Mouse (Mus musculus) heart, embryonic 13.5 days (tissue): ENCODE measurements around the gene Auts2. TPM values are rescaled to one million over a fixed set of nuclear protein-coding genes. Genes with fewer than 3 reads are reported as not detected.

Experiments
- ATAC-seq: fragments of 200-750 bp; cut with Nextera tagmentation; 2 replicates; pipeline ENCODE4 v1.8.0; 2017; ENCODE audit warnings: moderate TSS enrichment; ENCODE audit not compliant: insufficient number of reproducible peaks, low FRiP score, low TSS enrichment; ENCODE audit errors: extremely low read depth
- H3K27ac ChIP-seq: fragments of 300-500 bp; sonication (generic); replicated peaks from 2 replicates; pipeline ENCODE4 v1.5.1; 2015; ENCODE audit warnings: moderate library complexity, mild to moderate bottlenecking, inconsistent platforms
- H3K27me3 ChIP-seq: fragments of 300-500 bp; sonication (generic); replicated peaks from 2 replicates; pipeline ENCODE4 v1.6.1; 2015; ENCODE audit warnings: mild to moderate bottlenecking, inconsistent platforms
- H3K36me3 ChIP-seq: fragments of 300-500 bp; sonication (generic); 2 replicates; pipeline ENCODE4 v1.6.1; 2015; ENCODE audit warnings: mild to moderate bottlenecking, inconsistent platforms
- H3K4me1 ChIP-seq: fragments of 300-500 bp; sonication (generic); 2 replicates; pipeline ENCODE4 v1.6.1; 2015; ENCODE audit warnings: inconsistent platforms
- H3K4me2 ChIP-seq: fragments of 300-500 bp; sonication (generic); 2 replicates; pipeline ENCODE4 v1.6.1; 2015; ENCODE audit warnings: inconsistent platforms, mild to moderate bottlenecking, moderate library complexity
- H3K4me3 ChIP-seq: fragments of 300-500 bp; sonication (generic); 2 replicates; pipeline ENCODE4 v1.5.1; 2015; ENCODE audit warnings: moderate library complexity, mild to moderate bottlenecking, inconsistent platforms
- H3K9ac ChIP-seq: fragments of 300-500 bp; sonication (generic); 2 replicates; pipeline ENCODE4 v1.6.1; 2015; ENCODE audit warnings: inconsistent platforms, mild to moderate bottlenecking, moderate library complexity
- H3K9me3 ChIP-seq: fragments of 300-500 bp; sonication (generic); 2 replicates; pipeline ENCODE4 v1.6.1; 2016; ENCODE audit warnings: inconsistent platforms
- WGBS: fragments of 180-500 bp; shearing (Covaris S2); methylation state at CpG from one replicate; pipeline ENCODE4 v1.1.7; 2015; ENCODE audit warnings: mixed read lengths; 5-methylcytosine and 5-hydroxymethylcytosine counted together
- polyA plus RNA-seq: library from polyadenylated mRNA; unstranded; fragments of >200 nt; fragmentation: Nextera tagmentation; extraction: Ambion mirVana; gene quantifications from 2 replicates; pipeline ENCODE4 v1.2.1, GENCODE M21; 2015

The Auts2 gene
- polyA plus RNA-seq, 1 experiment from 2014 or later, result 13.8 TPM

DNA sequence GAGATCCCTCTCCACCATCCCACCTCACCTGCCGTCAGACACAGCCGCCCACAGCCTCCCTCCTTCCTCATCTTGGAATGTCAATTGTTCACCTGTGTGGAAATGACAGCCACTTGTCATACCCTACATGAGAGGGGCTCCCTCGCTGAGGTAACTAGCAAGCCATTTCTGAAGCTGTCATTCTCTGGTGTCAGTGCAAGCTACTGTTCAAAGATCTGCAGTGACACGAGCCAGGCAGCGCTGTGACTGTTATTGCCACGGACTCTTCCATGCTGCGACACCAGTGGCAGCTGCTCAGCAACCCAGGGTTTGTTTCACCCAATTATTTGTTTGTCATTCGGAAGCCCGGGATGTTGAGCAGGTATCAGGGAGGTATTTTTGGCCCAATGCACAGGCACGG, 1030.5 kb downstream of the Auts2 start:
- Histone ChIP-seq H3K9me3 (peaks cover 2% of the 10 kb centered on the region; the same call in 1 of the 2 replicates), H3K4me1 (peaks cover 38% of the 10 kb centered on the region), H3K27me3 (peaks cover 10% of the 10 kb centered on the region; the same call in 1 of the 2 replicates), H3K4me2 (no peak overlapping the region), H3K36me3 (peaks cover under 1% of the 10 kb centered on the region), H3K4me3 (no peak overlapping the region), H3K9ac (no peak overlapping the region), H3K27ac (no peak overlapping the region)
- WGBS, result 84% methylated on average over 10 of the region's 10 CpGs
- ATAC-seq, result no peak

DNA sequence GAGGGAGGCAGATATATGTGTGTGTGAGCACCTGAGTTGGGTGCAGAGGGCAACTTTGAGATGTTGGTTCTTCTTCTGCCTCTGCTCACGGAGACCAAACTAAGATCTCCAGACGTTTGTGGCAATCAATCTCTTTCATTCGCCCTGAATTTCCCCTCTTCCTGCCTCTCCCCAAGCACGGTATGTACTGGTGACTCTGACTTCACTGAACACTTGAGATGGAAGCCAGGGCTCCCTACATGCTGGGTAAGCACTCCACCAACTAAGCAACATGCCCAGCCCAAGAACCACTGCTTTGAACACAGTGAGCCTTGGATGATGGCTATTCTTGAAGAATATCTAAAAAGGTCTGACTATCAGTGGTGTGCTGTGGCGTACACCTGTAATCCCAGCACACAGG, 1032.5 kb downstream of the Auts2 start:
- Histone ChIP-seq H3K27ac (no peak overlapping the region), H3K4me3 (no peak overlapping the region), H3K36me3 (peaks cover 3% of the 10 kb centered on the region), H3K4me2 (no peak overlapping the region), H3K9me3 (peaks cover 2% of the 10 kb centered on the region; the same call in 1 of the 2 replicates), H3K4me1 (peaks cover 19% of the 10 kb centered on the region), H3K9ac (no peak overlapping the region), H3K27me3 (peaks cover 10% of the 10 kb centered on the region; the same call in 1 of the 2 replicates)
- WGBS, result 61% methylated on average over 5 of the region's 5 CpGs
- no peak for ATAC-seq

DNA sequence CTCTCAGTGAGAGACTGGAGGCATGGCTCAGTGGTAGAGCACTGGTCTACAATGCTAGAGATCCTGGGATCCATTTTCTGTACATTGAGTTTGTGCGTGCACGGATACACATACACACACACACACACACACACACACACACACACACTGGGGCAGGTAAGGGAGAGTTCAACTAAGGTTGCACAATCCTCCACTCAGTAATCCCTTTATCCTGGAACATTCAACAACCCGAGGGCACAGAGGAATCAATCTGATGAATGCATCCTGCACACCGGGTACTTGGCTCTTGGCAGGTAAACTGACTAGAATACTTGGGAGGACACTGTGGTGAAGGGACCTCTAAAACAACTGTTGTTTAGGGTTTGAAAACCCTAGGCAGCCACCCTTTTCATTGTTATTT, 1033.8 kb downstream of the Auts2 start:
- H3K4me3 ChIP-seq, result no peak overlapping the region
- H3K27ac ChIP-seq, result no peak overlapping the region
- H3K4me1 ChIP-seq, result peaks cover 12% of the 10 kb centered on the region
- no peak overlapping the region for H3K9ac ChIP-seq
- 87% methylated on average over 4 of the region's 4 CpGs for WGBS
- peaks cover 2% of the 10 kb centered on the region; the same call in 1 of the 2 replicates for H3K9me3 ChIP-seq
- no peak overlapping the region for H3K4me2 ChIP-seq
- peaks cover 10% of the 10 kb centered on the region; the same call in 1 of the 2 replicates for H3K27me3 ChIP-seq
- H3K36me3 ChIP-seq, result peaks cover 3% of the 10 kb centered on the region
- ATAC-seq, result no peak

GRCm38 (mm10) chr5:131498865-131499264, 1044.3 kb downstream of the Auts2 start:
- Histone ChIP-seq H3K36me3 (no peaks in the 10 kb centered on the region), H3K27ac (no peak overlapping the region), H3K4me3 (no peak overlapping the region), H3K9ac (no peak overlapping the region), H3K4me2 (no peak overlapping the region), H3K4me1 (no peaks in the 10 kb centered on the region), H3K9me3 (no peaks in the 10 kb centered on the region), H3K27me3 (no peaks in the 10 kb centered on the region)
- 84% methylated on average over 4 of the region's 4 CpGs for WGBS
- no peak for ATAC-seq

DNA sequence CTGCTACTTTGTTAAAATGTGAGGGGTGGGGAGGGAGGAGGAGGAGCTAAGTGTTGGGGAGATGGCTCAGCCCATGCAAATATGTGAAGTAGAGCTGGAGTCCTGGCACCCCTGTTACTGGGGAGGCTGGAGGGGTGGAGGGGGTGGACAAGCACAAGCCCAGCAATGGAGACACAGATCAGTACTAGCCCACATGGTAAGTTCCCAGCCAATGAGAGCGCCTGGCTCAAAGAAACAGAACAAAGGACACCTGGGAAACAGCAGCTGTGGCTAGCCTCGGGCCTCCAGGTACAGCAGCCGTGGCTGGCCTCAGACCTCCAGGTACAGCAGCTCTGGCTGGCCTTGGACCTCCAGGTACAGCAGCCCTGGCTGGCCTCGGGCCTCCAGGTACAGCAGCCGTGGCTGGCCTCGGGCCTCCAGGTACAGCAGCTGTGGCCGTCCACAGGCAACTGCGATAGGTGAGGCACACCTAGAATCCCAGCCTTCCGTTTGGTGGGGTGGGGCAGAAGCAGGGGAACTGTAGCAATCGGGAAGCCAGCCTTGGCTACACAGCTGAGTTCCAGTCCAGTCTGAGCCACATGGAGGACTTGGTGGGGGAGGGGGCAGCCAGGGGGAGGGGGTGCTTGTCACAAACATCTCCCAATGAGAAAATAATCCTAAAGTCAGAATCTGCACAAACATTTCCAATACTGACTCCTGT, 1046.5 kb downstream of the Auts2 start:
- Histone ChIP-seq H3K4me2 (no peak overlapping the region), H3K36me3 (no peaks in the 10 kb centered on the region), H3K9ac (no peak overlapping the region), H3K9me3 (no peaks in the 10 kb centered on the region; the same call in 1 of the 2 replicates), H3K27me3 (no peaks in the 10 kb centered on the region), H3K4me1 (peaks cover 15% of the 10 kb centered on the region), H3K27ac (no peak overlapping the region), H3K4me3 (no peak overlapping the region)
- WGBS, result 85% methylated on average over 10 of the region's 10 CpGs
- ATAC-seq, result no peak

DNA sequence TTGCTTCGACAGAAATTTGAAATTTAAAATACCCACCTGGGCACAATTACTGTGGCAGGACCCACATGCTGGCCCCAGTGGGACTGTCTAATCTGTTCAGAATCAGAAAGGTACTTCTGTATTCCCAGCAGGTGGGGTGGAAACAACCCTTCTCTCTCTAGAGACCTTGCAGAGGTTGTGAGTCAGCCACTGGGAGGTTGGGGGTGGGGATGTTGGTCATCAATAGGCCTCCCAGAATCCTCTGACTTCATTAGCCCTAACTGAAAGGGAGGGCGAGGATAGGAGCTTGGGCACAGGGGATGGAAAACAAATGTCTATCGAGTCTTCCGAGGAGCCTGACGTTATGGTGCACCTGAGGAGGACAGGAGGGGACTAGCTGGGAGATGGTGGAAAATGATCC, 1048.6 kb downstream of the Auts2 start:
- H3K4me3 ChIP-seq, result no peak overlapping the region
- no peaks in the 10 kb centered on the region; the same call in 1 of the 2 replicates for H3K9me3 ChIP-seq
- WGBS, result 78% methylated on average over 5 of the region's 5 CpGs
- H3K9ac ChIP-seq, result no peak overlapping the region
- no peaks in the 10 kb centered on the region for H3K27me3 ChIP-seq
- peaks cover 15% of the 10 kb centered on the region for H3K4me1 ChIP-seq
- no peaks in the 10 kb centered on the region for H3K36me3 ChIP-seq
- H3K27ac ChIP-seq, result no peak overlapping the region
- ATAC-seq, result no peak
- no peak overlapping the region for H3K4me2 ChIP-seq

DNA sequence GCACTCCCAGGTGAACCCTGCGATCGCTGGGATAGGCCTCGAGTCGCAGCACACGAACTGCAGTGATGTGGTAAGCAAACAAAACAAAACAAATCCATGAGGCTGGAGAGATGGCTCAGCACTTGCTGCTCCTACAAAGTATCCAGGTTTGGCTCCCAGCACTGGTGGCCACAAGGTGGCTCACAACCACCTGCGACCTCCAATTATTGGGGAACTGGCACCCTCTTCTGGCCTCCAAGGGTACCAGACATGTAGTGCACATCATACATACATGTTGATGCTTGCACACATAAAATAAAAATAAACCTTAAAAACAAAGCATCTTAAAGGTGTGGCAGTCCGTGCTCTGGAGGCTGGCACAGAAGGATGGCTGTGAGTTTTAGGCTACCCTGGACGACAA, 1050.6 kb downstream of the Auts2 start:
- Histone ChIP-seq H3K27ac (no peak overlapping the region), H3K4me1 (peaks cover 20% of the 10 kb centered on the region), H3K4me2 (no peak overlapping the region), H3K36me3 (no peaks in the 10 kb centered on the region), H3K9me3 (no peaks in the 10 kb centered on the region; the same call in 1 of the 2 replicates), H3K4me3 (no peak overlapping the region), H3K27me3 (no peaks in the 10 kb centered on the region), H3K9ac (no peak overlapping the region)
- 77% methylated on average over 8 of the region's 8 CpGs for WGBS
- ATAC-seq, result no peak

GRCm38 (mm10) chr5:131491843-131492242, 1051.3 kb downstream of the Auts2 start:
- Histone ChIP-seq H3K9ac (no peak overlapping the region), H3K9me3 (no peaks in the 10 kb centered on the region; the same call in 1 of the 2 replicates), H3K27ac (no peak overlapping the region), H3K4me3 (no peak overlapping the region), H3K36me3 (no peaks in the 10 kb centered on the region), H3K4me2 (no peak overlapping the region), H3K4me1 (peaks cover 26% of the 10 kb centered on the region), H3K27me3 (no peaks in the 10 kb centered on the region)
- 63% methylated on average over 8 of the region's 8 CpGs for WGBS
- no peak for ATAC-seq

DNA sequence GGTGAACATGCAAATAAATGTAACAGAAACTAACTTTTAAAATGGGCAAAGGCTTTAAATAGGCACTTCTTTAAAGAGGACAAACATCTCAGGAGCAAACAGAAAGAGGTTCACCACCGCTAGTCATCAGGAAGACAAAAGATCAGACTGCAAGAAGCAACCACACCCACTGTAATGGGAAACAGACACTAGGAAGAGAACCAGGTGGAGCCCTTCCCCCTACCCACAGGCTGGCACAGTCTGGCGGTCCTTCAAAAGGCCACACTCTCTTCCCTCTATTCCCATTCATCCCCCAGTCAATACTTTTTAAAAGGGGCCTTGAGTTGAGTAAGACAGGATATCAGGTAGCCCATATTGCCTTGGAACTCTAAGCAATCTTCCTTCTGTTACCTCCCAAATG, 1052.3 kb downstream of the Auts2 start:
- H3K4me2 ChIP-seq, result no peak overlapping the region
- no peaks in the 10 kb centered on the region for H3K27me3 ChIP-seq
- peaks cover 31% of the 10 kb centered on the region for H3K4me1 ChIP-seq
- H3K27ac ChIP-seq, result no peak overlapping the region
- WGBS, result 86% methylated on average over 2 of the region's 2 CpGs
- H3K9ac ChIP-seq, result no peak overlapping the region
- H3K4me3 ChIP-seq, result no peak overlapping the region
- H3K36me3 ChIP-seq, result peaks cover 4% of the 10 kb centered on the region; the same call in 1 of the 2 replicates
- peaks cover 4% of the 10 kb centered on the region; the same call in 1 of the 2 replicates for H3K9me3 ChIP-seq
- ATAC-seq, result no peak

DNA sequence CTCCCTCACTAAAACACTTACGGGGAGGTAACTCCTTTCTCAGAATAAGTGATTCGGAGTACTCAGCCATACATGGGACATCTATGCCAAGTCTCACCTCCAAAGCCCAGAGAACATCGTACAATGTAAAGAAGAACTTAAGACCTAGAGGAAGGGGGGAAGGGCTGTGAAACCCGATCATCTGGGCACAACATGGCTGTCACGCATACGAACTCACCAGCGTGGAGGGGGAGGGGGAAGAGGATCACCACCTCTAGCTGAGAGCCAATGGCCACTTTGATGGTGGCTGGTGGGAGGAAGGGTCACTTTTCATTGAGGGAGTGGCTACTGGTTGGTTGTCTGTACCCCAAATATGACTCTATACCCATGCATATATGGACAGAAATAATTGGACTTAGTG, 1053.3 kb downstream of the Auts2 start:
- Histone ChIP-seq H3K9ac (no peak overlapping the region), H3K27me3 (no peaks in the 10 kb centered on the region), H3K4me1 (peaks cover 31% of the 10 kb centered on the region), H3K4me2 (no peak overlapping the region), H3K4me3 (no peak overlapping the region), H3K9me3 (peaks cover 4% of the 10 kb centered on the region; the same call in 1 of the 2 replicates), H3K27ac (no peak overlapping the region), H3K36me3 (peaks cover 6% of the 10 kb centered on the region; the same call in 1 of the 2 replicates)
- WGBS, result 86% methylated on average over 7 of the region's 7 CpGs
- ATAC-seq, result no peak

DNA sequence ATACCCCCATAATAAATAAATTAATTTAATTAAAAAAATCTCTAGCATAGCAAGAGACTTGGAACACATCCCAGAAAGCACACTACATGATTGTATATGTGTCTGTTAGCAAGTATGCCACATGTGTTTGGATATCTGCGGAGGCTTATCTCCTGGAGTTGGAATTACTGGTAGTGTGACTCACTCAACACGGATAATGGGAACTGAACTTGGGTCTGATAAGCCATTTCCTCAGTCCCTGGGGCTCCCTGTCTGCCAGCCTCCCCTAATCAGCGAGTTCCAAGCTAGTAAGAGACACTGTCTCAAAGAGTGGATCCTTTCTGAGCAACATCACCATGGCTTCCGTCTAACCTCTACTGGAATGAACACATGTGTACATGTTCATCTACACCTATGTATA, 1056.6 kb downstream of the Auts2 start:
- H3K9me3 ChIP-seq, result peaks cover 4% of the 10 kb centered on the region; the same call in 1 of the 2 replicates
- no peak overlapping the region for H3K4me2 ChIP-seq
- H3K9ac ChIP-seq, result no peak overlapping the region
- H3K27me3 ChIP-seq, result no peaks in the 10 kb centered on the region
- H3K36me3 ChIP-seq, result peaks cover 6% of the 10 kb centered on the region; the same call in 1 of the 2 replicates
- H3K4me1 ChIP-seq, result peaks cover 16% of the 10 kb centered on the region
- WGBS, result 44% methylated on average over 4 of the region's 4 CpGs
- no peak overlapping the region for H3K27ac ChIP-seq
- no peak overlapping the region for H3K4me3 ChIP-seq
- ATAC-seq, result no peak

- Histone ChIP-seq H3K27me3 (no peaks in the 10 kb centered on the region), H3K36me3 (peaks cover 71% of the 10 kb centered on the region), H3K27ac (no peak overlapping the region), H3K9me3 (peaks cover 15% of the 10 kb centered on the region; the same call in 1 of the 2 replicates), H3K9ac (no peak overlapping the region), H3K4me3 (no peak overlapping the region), H3K4me1 (no peaks in the 10 kb centered on the region), H3K4me2 (no peak overlapping the region)
- ATAC-seq, result no peak
Observed at GRCm38 (mm10) chr5:131475278-131475677, 1067.9 kb downstream of the Auts2 start.
